Mouse (Mus musculus): ENCODE data around the gene Olfr527.

The Olfr527 gene

DNA sequence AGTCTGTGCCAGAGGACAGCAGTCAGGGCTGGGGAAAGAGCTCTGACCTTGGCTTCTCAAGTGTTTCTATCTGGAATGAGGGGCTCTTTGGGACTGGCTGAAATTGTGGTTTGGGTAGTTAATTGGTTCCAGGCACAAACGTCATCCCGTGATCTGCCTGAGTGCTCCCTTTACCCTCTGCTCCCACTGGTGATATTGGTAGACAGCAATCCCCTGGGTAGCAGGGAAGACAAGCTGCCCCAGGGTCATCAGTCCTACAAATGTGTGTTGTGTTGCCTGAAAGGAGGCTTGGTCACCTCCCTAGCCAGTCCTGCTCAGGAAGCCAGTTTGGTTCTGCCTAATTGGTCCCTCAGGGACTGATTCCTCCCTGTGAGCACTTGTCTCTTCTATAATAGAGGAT, at the start of gene Olfr527:
Gene Olfr527 (plus strand): TSS at position 301 of the 400 bp plus-strand sequence.
- DNase-seq (ENCODE audit: low read depth) = no peak

DNA sequence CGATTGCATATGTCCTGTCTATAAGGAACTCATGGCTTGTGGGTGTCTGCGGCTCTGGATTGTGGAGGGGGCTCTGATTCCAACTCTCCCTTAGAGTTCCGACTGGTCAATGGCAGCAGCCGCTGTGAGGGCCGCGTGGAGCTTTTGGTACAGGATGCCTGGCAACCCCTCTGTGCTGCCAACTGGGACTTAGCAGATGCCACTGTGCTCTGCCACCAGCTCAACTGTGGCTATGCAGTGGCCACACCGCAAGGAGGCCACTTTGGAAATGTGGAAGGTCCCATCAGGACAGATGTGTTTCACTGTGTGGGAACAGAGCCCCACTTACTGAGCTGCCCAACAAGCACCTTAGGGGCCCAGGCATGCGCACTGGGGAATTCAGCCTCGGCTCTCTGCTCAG, 38.1 kb upstream of the Olfr527 start:
- DNase-seq (ENCODE audit: low read depth) = no peak

GRCm38 (mm10) chr7:140296876-140297275, 36.9 kb upstream of the Olfr527 start:
- DNase-seq (ENCODE audit: low read depth) = no peak

DNA sequence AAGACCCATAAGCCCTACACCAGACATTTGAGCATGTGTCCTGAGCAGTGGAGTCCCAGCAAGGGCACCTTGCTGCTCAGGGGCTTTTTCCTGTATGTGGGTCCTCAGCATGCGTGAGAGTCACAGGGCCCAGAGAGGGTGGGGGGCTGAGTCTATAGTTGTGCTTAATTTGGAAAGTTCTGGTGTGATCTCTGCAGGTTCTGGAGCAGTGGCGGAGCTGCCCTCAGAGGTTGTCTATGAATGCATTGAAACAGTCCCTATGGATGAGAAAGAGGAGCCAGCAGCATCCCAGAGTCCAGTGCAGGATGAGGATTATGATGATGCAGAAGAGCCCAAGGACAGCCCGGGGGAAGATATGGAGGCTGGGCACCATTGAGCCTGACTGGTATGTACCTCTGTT, 34.4 kb upstream of the Olfr527 start:
- no peak for DNase-seq (ENCODE audit: low read depth)

- DNase-seq (ENCODE audit: low read depth) = no peak
Observed at GRCm38 (mm10) chr7:140319861-140320385, 13.9 kb upstream of the Olfr527 start.

- DNase-seq (ENCODE audit: low read depth) = no peak
Observed at GRCm38 (mm10) chr7:140320558-140320957, 13.3 kb upstream of the Olfr527 start, which contains the start of gene Olfr525. Olfr525 (plus strand) TSS chr7:140320858.

DNA sequence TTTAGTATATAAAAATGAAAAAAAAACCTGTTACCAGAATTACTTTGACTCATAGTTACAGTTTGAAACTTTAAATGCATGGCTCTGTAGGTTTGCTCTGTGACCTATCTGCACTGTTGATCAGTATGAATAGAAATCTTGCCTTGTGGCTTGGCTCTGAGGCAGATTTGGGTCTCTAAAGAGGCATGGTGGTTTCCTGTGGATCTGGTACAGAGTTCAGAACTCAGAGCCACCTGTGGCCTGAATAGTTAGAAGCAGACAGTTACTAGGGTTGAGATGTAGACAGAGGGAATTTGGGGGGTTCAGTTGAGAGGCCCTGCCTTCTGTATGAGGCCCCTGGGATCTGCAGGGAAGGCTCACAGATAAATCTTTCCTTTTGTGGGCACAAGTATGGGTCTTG, 12.7 kb upstream of the Olfr527 start:
- DNase-seq (ENCODE audit: low read depth) = no peak

DNA sequence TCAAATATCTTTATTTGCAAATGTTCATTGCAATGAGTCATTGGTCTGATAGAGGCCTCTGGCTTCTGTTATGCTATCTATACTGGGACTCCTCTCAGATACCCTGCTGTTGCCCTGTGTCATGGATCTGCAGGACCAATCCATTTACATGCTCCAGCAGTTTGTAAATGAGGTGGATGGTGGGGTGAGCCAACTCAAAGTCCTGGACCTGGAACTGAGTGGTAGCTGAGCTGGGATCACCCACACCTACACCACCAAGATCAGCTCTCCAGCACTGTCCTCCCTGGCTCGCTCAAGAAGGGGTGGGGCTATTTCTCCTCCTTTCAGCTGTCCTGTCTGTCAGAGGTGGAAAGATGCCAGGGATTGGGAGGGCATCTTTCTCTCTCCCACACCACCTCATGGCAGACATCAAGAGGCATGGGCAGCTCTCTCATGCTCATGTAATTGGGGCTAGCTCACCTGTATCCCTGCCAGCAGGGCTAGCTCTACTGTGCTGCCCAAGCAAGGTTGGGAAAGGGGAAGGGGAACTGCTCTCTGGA, 4.0 kb upstream of the Olfr527 start:
- no peak for DNase-seq (ENCODE audit: low read depth)

GRCm38 (mm10) chr7:140361571-140361970, 27.8 kb downstream of the Olfr527 start, which contains the start of gene Olfr60:
Olfr60 (minus strand) TSS chr7:140361671.
- no peak for DNase-seq (ENCODE audit: low read depth)

DNA sequence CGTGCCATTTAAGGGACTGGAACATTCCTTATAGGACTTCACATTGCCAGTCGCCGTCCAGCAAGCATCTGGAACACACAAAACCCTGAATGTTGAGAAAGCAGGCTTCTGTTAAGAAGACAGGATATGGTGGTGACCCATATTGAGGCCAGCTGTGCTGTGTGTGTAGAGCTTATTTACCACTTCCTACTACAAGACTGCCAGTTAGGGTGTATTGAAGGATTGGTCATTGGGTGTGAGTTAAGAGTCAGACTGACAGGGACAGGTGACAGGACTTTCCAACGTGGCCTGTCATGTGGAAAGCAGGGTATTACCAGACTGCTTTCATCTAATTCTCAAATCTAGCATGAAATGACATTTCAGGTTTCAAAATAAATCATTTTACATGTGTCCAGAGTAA, 40.5 kb downstream of the Olfr527 start:
- DNase-seq (ENCODE audit: low read depth) = no peak

GRCm38 (mm10) chr7:140376231-140376630, 42.4 kb downstream of the Olfr527 start, which contains the start of gene Olfr530:
Olfr530 (minus strand) TSS chr7:140376331.
- DNase-seq (ENCODE audit: low read depth) = no peak

DNA sequence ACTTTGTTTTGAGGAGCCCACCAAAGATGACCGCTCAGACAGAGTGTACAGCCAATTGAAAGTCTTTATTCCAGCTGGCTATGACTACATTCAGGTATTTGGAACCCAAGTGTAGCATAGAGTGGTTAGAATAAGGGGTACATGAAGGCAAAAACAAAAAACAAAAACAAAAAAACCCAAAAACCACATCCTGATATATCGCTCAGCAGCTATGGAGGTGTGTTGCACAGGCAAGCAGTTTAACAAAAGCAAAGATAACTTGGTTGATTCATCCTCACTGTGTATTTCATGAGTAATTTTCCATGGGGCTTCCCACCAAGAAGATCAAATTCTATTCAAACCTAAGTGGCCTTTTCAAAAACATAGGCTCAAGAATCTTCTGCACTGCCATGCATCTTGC, 43.1 kb downstream of the Olfr527 start:
- DNase-seq (ENCODE audit: low read depth) = no peak

All from c-Kit-positive CD71-negative TER-119-negative erythroid progenitor cells, embryonic 14.5 days (primary cell).